Mouse (Mus musculus) CH12.LX (cell line): ENCODE data around the gene Grk5. TPM values are rescaled to one million over a fixed set of nuclear protein-coding genes. Genes with fewer than 3 reads are reported as not detected.

Experiments
- DNase-seq: peaks from one replicate; pipeline ENCODE4 v3.0.0-alpha.2; 2013; ENCODE audit errors: extremely low read depth
- H3K27ac ChIP-seq: 2 replicates; pipeline ENCODE4 v1.5.1; 2012; ENCODE audit warnings: low read depth, mild to moderate bottlenecking, control low read depth, moderate library complexity; ENCODE audit not compliant: insufficient read depth
- H3K27me3 ChIP-seq: replicated peaks from 2 replicates; pipeline ENCODE3; 2012; ENCODE audit warnings: inconsistent platforms
- H3K36me3 ChIP-seq, 2 experiments: replicated peaks in 1 of 2; 2 replicates each; pipeline versions ENCODE3 to v1.6.1; 2012; ENCODE audit warnings: inconsistent platforms in 1 of 2, low read length in 1 of 2, mild to moderate bottlenecking in 1 of 2, mixed read lengths in 1 of 2, moderate library complexity in 1 of 2; ENCODE audit not compliant: control insufficient read depth in 1 of 2, insufficient read depth in 1 of 2
- H3K4me1 ChIP-seq, 2 experiments: 2 replicates each; pipeline ENCODE4 v1.6.1; 2012; ENCODE audit warnings: inconsistent platforms in 1 of 2, moderate library complexity in 1 of 2; ENCODE audit not compliant: insufficient read depth in 2 of 2, control insufficient read depth in 1 of 2
- H3K4me2 ChIP-seq: 2 replicates; pipeline ENCODE4 v1.6.1; 2012; ENCODE audit warnings: low read depth, mild to moderate bottlenecking, control low read depth; ENCODE audit not compliant: poor library complexity, insufficient read depth, severe bottlenecking
- H3K4me3 ChIP-seq, 3 experiments: fragments of 150-350 bp in 1 of 3; sonication (generic) in 1 of 3; replicated peaks in 1 of 3; 2 replicates each; pipeline versions ENCODE3 to v1.5.1; 2011 to 2012; ENCODE audit warnings: low read depth in 2 of 3, low read length in 2 of 3, mild to moderate bottlenecking in 2 of 3, moderate library complexity in 2 of 3, control low read depth in 1 of 3, improper control_type of control experiment in 1 of 3, inconsistent platforms in 1 of 3, mixed read lengths in 1 of 3; ENCODE audit not compliant: poor library complexity in 1 of 3
- H3K79me2 ChIP-seq: replicated peaks from 2 replicates; pipeline ENCODE4 v1.6.1; 2012; ENCODE audit warnings: mild to moderate bottlenecking, moderate library complexity; ENCODE audit not compliant: control insufficient read depth, poor library complexity, insufficient read depth, severe bottlenecking; ENCODE audit errors: extremely low read depth
- H3K9ac ChIP-seq: 2 replicates; pipeline ENCODE4 v1.6.1; 2012; ENCODE audit warnings: low read depth, mild to moderate bottlenecking, control low read depth, moderate library complexity; ENCODE audit not compliant: insufficient read depth
- H3K9me3 ChIP-seq: replicated peaks from 2 replicates; pipeline ENCODE3; 2012; ENCODE audit warnings: low read length, inconsistent platforms, mixed read lengths
- BHLHE40 ChIP-seq: IDR thresholded peaks from 2 replicates; pipeline ENCODE4 v1.6.1; 2011; ENCODE audit warnings: mild to moderate bottlenecking, low read depth, low read length, improper control_type of control experiment
- CHD2 ChIP-seq: IDR thresholded peaks from 2 replicates; pipeline ENCODE4 v1.6.1; 2011; ENCODE audit warnings: low read length, improper control_type of control experiment
- ELF1 ChIP-seq: IDR thresholded peaks from 2 replicates; pipeline ENCODE4 v1.6.1; 2014; ENCODE audit warnings: low read depth, mild to moderate bottlenecking, inconsistent platforms, low read length, improper control_type of control experiment
- EP300 ChIP-seq: IDR thresholded peaks from 2 replicates; pipeline ENCODE4 v1.6.1; 2011; ENCODE audit warnings: low read length, improper control_type of control experiment
- ETS1 ChIP-seq: conservative IDR thresholded peaks from 2 replicates; pipeline ENCODE4 v1.6.1; 2012; ENCODE audit warnings: low read depth, mild to moderate bottlenecking, inconsistent platforms, low read length, improper control_type of control experiment, moderate library complexity
- GABPA ChIP-seq: IDR thresholded peaks from 2 replicates; pipeline ENCODE4 v1.6.1; 2012; ENCODE audit warnings: low read depth, low read length, improper control_type of control experiment, inconsistent platforms; ENCODE audit not compliant: insufficient replicate concordance
- JUN ChIP-seq: IDR thresholded peaks from 2 replicates; pipeline ENCODE4 v1.6.1; 2011; ENCODE audit warnings: low read depth, mild to moderate bottlenecking, low read length, improper control_type of control experiment, moderate library complexity; ENCODE audit not compliant: insufficient read depth
- JUND ChIP-seq: conservative IDR thresholded peaks from 2 replicates; pipeline ENCODE4 v1.6.1; 2011; ENCODE audit warnings: low read depth, low read length, improper control_type of control experiment
- KAT2A ChIP-seq: IDR thresholded peaks from 2 replicates; pipeline ENCODE4 v1.6.1; 2012; ENCODE audit warnings: low read length, improper control_type of control experiment, inconsistent platforms; ENCODE audit not compliant: insufficient replicate concordance
- NELFE ChIP-seq: IDR thresholded peaks from 2 replicates; pipeline ENCODE4 v1.6.1; 2011; ENCODE audit warnings: low read depth, low read length, improper control_type of control experiment
- NRF1 ChIP-seq: IDR thresholded peaks from 2 replicates; pipeline ENCODE4 v1.6.1; 2014; ENCODE audit warnings: low read depth, mild to moderate bottlenecking, inconsistent platforms, low read length, improper control_type of control experiment, moderate library complexity
- POLR2A ChIP-seq: IDR thresholded peaks from 2 replicates; pipeline ENCODE4 v1.6.1; 2011; ENCODE audit warnings: low read depth, mild to moderate bottlenecking, improper control_type of control experiment, low read length
- RCOR1 ChIP-seq: conservative IDR thresholded peaks from 2 replicates; pipeline ENCODE4 v1.6.1; 2012; ENCODE audit warnings: low read depth, mild to moderate bottlenecking, inconsistent platforms, low read length, improper control_type of control experiment
- SIN3A ChIP-seq: IDR thresholded peaks from 2 replicates; pipeline ENCODE4 v1.6.1; 2012; ENCODE audit warnings: low read length, improper control_type of control experiment, inconsistent platforms
- SMC3 ChIP-seq: IDR thresholded peaks from 2 replicates; pipeline ENCODE4 v1.6.1; 2011; ENCODE audit warnings: low read depth, low read length, improper control_type of control experiment
- TCF12 ChIP-seq: IDR thresholded peaks from 2 replicates; pipeline ENCODE4 v1.6.1; 2014; ENCODE audit warnings: low read depth, mild to moderate bottlenecking, inconsistent platforms, low read length, improper control_type of control experiment
- UBTF ChIP-seq: IDR thresholded peaks from 2 replicates; pipeline ENCODE4 v1.6.1; 2012; ENCODE audit warnings: low read depth, mild to moderate bottlenecking, inconsistent platforms, low read length, improper control_type of control experiment, moderate library complexity
- USF1 ChIP-seq: IDR thresholded peaks from 2 replicates; pipeline ENCODE4 v1.6.1; 2014; ENCODE audit warnings: low read depth, mild to moderate bottlenecking, inconsistent platforms, low read length, improper control_type of control experiment
- ZC3H11A ChIP-seq: IDR thresholded peaks from 2 replicates; pipeline ENCODE4 v1.6.1; 2012; ENCODE audit warnings: low read depth, mild to moderate bottlenecking, inconsistent platforms, low read length, improper control_type of control experiment
- ZKSCAN1 ChIP-seq: IDR thresholded peaks from 2 replicates; pipeline ENCODE4 v1.6.1; 2012; ENCODE audit warnings: low read depth, inconsistent platforms, low read length, improper control_type of control experiment, borderline replicate concordance
- ZMIZ1 ChIP-seq: IDR thresholded peaks from 2 replicates; pipeline ENCODE4 v1.6.1; 2012; ENCODE audit warnings: low read depth, mild to moderate bottlenecking, inconsistent platforms, low read length, improper control_type of control experiment
- dilution Hi-C: fragments of 300-500 bp; cut with MboI; formaldehyde crosslinking; loops from 2 replicates; pipeline ENCODE4 v1.14.3; 2020; ENCODE audit warnings: low sequenced_read_pairs; ENCODE audit not compliant: extremely low pct_unique_long_range_greater_than_20kb, extremely low pct_ligation_motif_present
- in situ Hi-C: fragments of 300-500 bp; cut with MboI; formaldehyde crosslinking; loops from 3 replicates; pipeline ENCODE4 v1.14.3; 2019; ENCODE audit warnings: low sequenced_read_pairs, low pct_ligation_motif_present, low pct_unique_long_range_greater_than_20kb, mixed read lengths
- polyA plus RNA-seq: library from polyadenylated mRNA; unstranded; fragments of >175 nt; gene quantifications from 2 replicates; pipeline ENCODE4 v1.2.1, GENCODE M21; 2012; ENCODE audit warnings: low read depth; ENCODE audit not compliant: insufficient read length
- total RNA-seq, 2 experiments: library from RNA; depleted of rRNA; stranded (reverse); fragments of 300-350 nt in 1 of 2; fragments of >200 nt in 1 of 2; gene quantifications; 2 replicates each; pipeline ENCODE4 v1.2.3; 2012 to 2014

Gene Grk5
- total and polyA plus RNA-seq, 3 experiments = 5.7 to 11.5 (median 7.6) TPM

- H3K9ac ChIP-seq = no peak overlapping the region
- DNase-seq = no peak
- in situ Hi-C loops (no loop called here), dilution Hi-C loops (no loop called here)
- H3K27ac ChIP-seq = no peak overlapping the region
- H3K4me2 ChIP-seq = no peak overlapping the region
- H3K27me3 ChIP-seq = no peaks in the 10 kb centered on the region
- no peaks in the 10 kb centered on the region for H3K79me2 ChIP-seq
- TF ChIP-seq JUND (no peak), ZKSCAN1 (no peak)
- H3K9me3 ChIP-seq = no peaks in the 10 kb centered on the region
- H3K36me3 ChIP-seq = peaks cover 0 to 13% of the 10 kb centered on the region in 2 experiments
- H3K4me1 ChIP-seq = no peaks in the 10 kb centered on the region
- no peak overlapping the region for H3K4me3 ChIP-seq
These were observed 149.6 kb downstream of the Grk5 start for GRCm38 (mm10) chr19:61039151-61039550.

DNA sequence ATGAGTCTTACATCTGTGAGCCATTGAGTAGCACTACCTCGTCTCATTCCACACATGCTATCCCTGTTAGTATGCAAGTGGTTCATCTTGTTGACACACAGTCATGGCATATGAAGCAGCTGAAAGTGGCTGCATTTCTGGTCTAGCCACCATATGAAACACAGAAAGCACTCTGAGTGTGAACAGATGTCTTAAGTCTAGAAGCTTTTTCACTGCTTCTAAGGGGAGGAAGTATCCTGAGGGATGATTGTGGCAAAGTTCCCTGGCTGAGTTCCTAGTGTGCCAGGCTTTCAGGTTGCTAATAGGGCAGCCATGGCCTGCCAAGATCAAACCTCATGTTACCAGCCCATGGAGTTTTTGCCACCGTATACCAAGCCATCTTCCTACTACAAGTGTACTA lies 159.1 kb downstream of the Grk5 start:
- H3K27me3 ChIP-seq = no peaks in the 10 kb centered on the region
- no peak for TF ChIP-seq BHLHE40
- TF ChIP-seq NRF1 = no peak
- TF ChIP-seq SIN3A = no peak
- no peak for TF ChIP-seq ZMIZ1
- TF ChIP-seq POLR2A = no peak
- no peak for TF ChIP-seq EP300
- TF ChIP-seq CHD2 = no peak
- no peak for TF ChIP-seq ETS1
- no peak for TF ChIP-seq NELFE
- TF ChIP-seq KAT2A = no peak
- TF ChIP-seq ZC3H11A = no peak
- no peak for TF ChIP-seq GABPA
- no peak for TF ChIP-seq USF1
- no peak for TF ChIP-seq ELF1
- TF ChIP-seq SMC3 = no peak
- TF ChIP-seq TCF12 = no peak
- TF ChIP-seq UBTF = no peak
- no peak for TF ChIP-seq JUN
- no peak for TF ChIP-seq RCOR1
- in situ Hi-C loops = no loop called here
- no peak for DNase-seq
- H3K36me3 ChIP-seq = peaks cover 0 to 26% of the 10 kb centered on the region in 2 experiments
- H3K9me3 ChIP-seq = peaks cover 2% of the 10 kb centered on the region
- H3K4me1 ChIP-seq = peaks cover 0 to 19% of the 10 kb centered on the region in 2 experiments; a peak in 2 of 4 replicates
- no peak overlapping the region for H3K27ac ChIP-seq
- H3K79me2 ChIP-seq = 0 out of 2 replicates have a peak, but pooled peaks cover 2% of the 10 kb centered on the region
- dilution Hi-C loops = no loop called here
- H3K9ac ChIP-seq = no peak overlapping the region
- H3K4me3 ChIP-seq = no peak overlapping the region
- H3K4me2 ChIP-seq = no peak overlapping the region
